Mouse (Mus musculus): ENCODE data around the gene Ppp1r14a.
A peak's percentile ranks its signal among the peaks of the same experiment; 100 is the strongest.

Gene Ppp1r14a

GRCm38 (mm10) chr7:29334156-29334555 lies 45.0 kb downstream of the Ppp1r14a start:
- no peak for DNase-seq (ENCODE audit: low read depth)

- DNase-seq (ENCODE audit: low read depth): no peak
Observed at GRCm38 (mm10) chr7:29335276-29335675, 46.2 kb downstream of the Ppp1r14a start.

- DNase-seq (ENCODE audit: low read depth): no peak
Observed at GRCm38 (mm10) chr7:29335841-29336671, 46.9 kb downstream of the Ppp1r14a start.

- no peak for DNase-seq (ENCODE audit: low read depth)
Observed at GRCm38 (mm10) chr7:29336795-29337319, 47.7 kb downstream of the Ppp1r14a start.

- no peak for DNase-seq (ENCODE audit: low read depth)
Observed at GRCm38 (mm10) chr7:29337766-29338165, 48.7 kb downstream of the Ppp1r14a start.

GRCm38 (mm10) chr7:29338351-29338919 lies 49.3 kb downstream of the Ppp1r14a start:
- DNase-seq (ENCODE audit: low read depth): no peak

- no peak for DNase-seq (ENCODE audit: low read depth)
Observed at GRCm38 (mm10) chr7:29338984-29339679, 50.0 kb downstream of the Ppp1r14a start.

GRCm38 (mm10) chr7:29340247-29340646 lies 51.1 kb downstream of the Ppp1r14a start:
- DNase-seq (ENCODE audit: low read depth): no peak

GRCm38 (mm10) chr7:29340838-29341237 lies 51.7 kb downstream of the Ppp1r14a start:
- DNase-seq (ENCODE audit: low read depth): no peak

- DNase-seq (ENCODE audit: low read depth): no peak
Observed at GRCm38 (mm10) chr7:29341722-29342121, 52.6 kb downstream of the Ppp1r14a start.

- peak; percentile 38 for DNase-seq (ENCODE audit: low read depth)
Observed at GRCm38 (mm10) chr7:29342489-29343092, 53.5 kb downstream of the Ppp1r14a start.

Data from 416B (cell line).